Comparison of ENCODE assay signal across 17 mouse cellular contexts in the genomic region with DNA sequence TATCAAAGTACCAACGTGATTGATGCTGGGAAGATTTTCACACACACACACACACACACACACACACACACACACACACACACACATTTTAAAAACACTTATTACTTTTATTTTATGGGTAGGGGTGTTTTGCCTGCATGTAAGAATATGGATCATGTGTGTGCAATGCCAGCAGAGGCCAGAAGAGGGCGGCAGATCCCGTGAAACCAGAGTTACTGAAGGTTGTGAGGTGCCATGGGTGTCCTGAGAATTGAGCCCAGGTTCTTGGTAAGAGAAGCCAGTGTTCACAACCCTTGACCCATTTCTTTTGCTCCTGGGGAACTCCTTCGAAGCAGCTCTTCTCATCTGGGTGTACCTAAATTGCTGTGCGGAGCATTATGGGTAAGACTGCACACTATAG.
DNase-seq lines count a peak whose midpoint lies in the region; ATAC-seq and TF ChIP-seq lines count a peak whose summit lies in the region.
"Had no signal": no experiment of that assay in that cellular context is flagged by ENCODE, and none has a peak within 500 bp of the region (broad histone marks: within the 10 kb centered on the region; RNA-seq: fewer than 3 reads in every experiment).

No protein-coding gene starts in this region.

- H3K4me1 ChIP-seq in heart, adult 2 months (ENCODE audit: control insufficient read depth, insufficient read depth, low read length): peaks cover 6% of the 10 kb centered on the region
- H3K4me1 ChIP-seq in heart, embryonic 12.5 days (replicated peaks): peaks cover 8% of the 10 kb centered on the region; the same call in 1 of the 2 replicates
- H3K4me1 ChIP-seq in lung, adult 2 months (ENCODE audit: control insufficient read depth, insufficient read depth, low read length): no peaks in the 10 kb centered on the region
- peaks cover 13% of the 10 kb centered on the region for H3K4me1 ChIP-seq in E14TG2a.4 (replicated peaks; ENCODE audit: low read depth, low read length)
- no peaks in the 10 kb centered on the region for H3K4me1 ChIP-seq in embryonic fibroblast, embryonic 13.5 days (ENCODE audit: control insufficient read depth, insufficient read depth, low read length)

- no peak overlapping the region for H3K27ac ChIP-seq in heart, adult 2 months
- H3K27ac ChIP-seq in heart, embryonic 12.5 days (ENCODE audit: poor library complexity, severe bottlenecking): no peak overlapping the region
- H3K27ac ChIP-seq in embryonic fibroblast, embryonic 13.5 days (ENCODE audit: insufficient read depth, low read length): no peak overlapping the region
- H3K27ac ChIP-seq: embryonic facial prominence, embryonic 12.5 days; heart, embryonic 13.5 days; neural tube, embryonic 13.5 days had no signal

- H3K36me3 ChIP-seq in heart, adult 2 months (ENCODE audit: control insufficient read depth, insufficient read depth, low read length): no peaks in the 10 kb centered on the region
- H3K36me3 ChIP-seq in heart, embryonic 12.5 days: no peaks in the 10 kb centered on the region
- H3K36me3 ChIP-seq in E14TG2a.4 (ENCODE audit: insufficient read depth, low read length): no peaks in the 10 kb centered on the region
- H3K36me3 ChIP-seq: embryonic facial prominence, embryonic 12.5 days; heart, embryonic 13.5 days; neural tube, embryonic 13.5 days had no signal

- H3K4me3 ChIP-seq in heart, adult 2 months: no peak overlapping the region
- H3K4me3 ChIP-seq in heart, embryonic 12.5 days: no peak overlapping the region
- no peak overlapping the region for H3K4me3 ChIP-seq in lung, adult 2 months (replicated peaks; ENCODE audit: extremely low read depth, low read depth, low read length)
- no peak overlapping the region for H3K4me3 ChIP-seq in E14TG2a.4 (replicated peaks; ENCODE audit: low read length)
- H3K4me3 ChIP-seq in embryonic fibroblast, embryonic 13.5 days (ENCODE audit: insufficient read depth, low read length): no peak overlapping the region
- H3K4me3 ChIP-seq: embryonic facial prominence, embryonic 12.5 days; heart, embryonic 13.5 days; neural tube, embryonic 13.5 days had no signal

- 78% methylated on average over 5 of the region's 5 CpGs for WGBS in heart, adult 2 months
- WGBS in heart, embryonic 12.5 days: 66% methylated on average over 5 of the region's 5 CpGs
- 80% methylated on average over 5 of the region's 5 CpGs for WGBS in lung, adult 2 months

- H3K79me2 ChIP-seq in heart, adult 2 months (replicated peaks; ENCODE audit: control insufficient read depth, insufficient read depth, low read length): no peaks in the 10 kb centered on the region

- ATAC-seq in heart, embryonic 12.5 days (ENCODE audit: insufficient number of reproducible peaks, low FRiP score): no peak

- peak; percentile 47 for TF ChIP-seq CTCF in heart, adult 2 months (IDR thresholded peaks at IDR 0.05)
- peak; percentile 21; the same call in 1 of the 2 replicates for TF ChIP-seq CTCF in lung, adult 2 months (IDR thresholded peaks at IDR 0.05; ENCODE audit: insufficient read depth, low read length)
- peak; percentile 67 for TF ChIP-seq CTCF in E14TG2a.4 (conservative IDR thresholded peaks at IDR 0.05; ENCODE audit: low read length)
- 0 out of 2 replicates have a peak, but pooled peaks have one; percentile 11 for TF ChIP-seq CTCF in embryonic fibroblast, embryonic 13.5 days (IDR thresholded peaks at IDR 0.05; ENCODE audit: borderline replicate concordance, insufficient read depth, low read length)

- intact Hi-C loops in heart, adult 2 months (cut with DNase I): no loop called here

- DNase-seq in heart, adult 2 months: no peak
- DNase-seq in lung, adult 2 months: no peak
- DNase-seq in lung, adult 18-20 months: no peak
- DNase-seq in cerebellum, adult 9-11 months: no peak
- DNase-seq in spleen, adult 12 weeks (ENCODE audit: low spot score): no peak
- DNase-seq: adrenal gland, adult 8-10 months; cerebellum, postnatal 25 days; kidney, adult 9 months; layer of hippocampus, adult 9-11 months; midbrain, embryonic 14.5 days; right cerebral cortex, adult 18-20 months had no signal

- no peaks in the 10 kb centered on the region for H3K27me3 ChIP-seq in heart, adult 2 months (ENCODE audit: control insufficient read depth, insufficient read depth, low read length)
- H3K27me3 ChIP-seq in heart, embryonic 12.5 days (replicated peaks): peaks cover 6% of the 10 kb centered on the region; the same call in 1 of the 2 replicates
- peaks cover 43% of the 10 kb centered on the region for H3K27me3 ChIP-seq in E14TG2a.4 (ENCODE audit: insufficient read depth, low read length)
- H3K27me3 ChIP-seq: embryonic facial prominence, embryonic 12.5 days; neural tube, embryonic 13.5 days had no signal

- TF ChIP-seq POLR2A in heart, adult 2 months (IDR thresholded peaks at IDR 0.05; ENCODE audit: insufficient read depth, low read depth, low read length): no peak
- no peak for TF ChIP-seq POLR2A in lung, adult 2 months (IDR thresholded peaks at IDR 0.05; ENCODE audit: borderline replicate concordance, extremely low read depth, low read depth, low read length)
- no peak for TF ChIP-seq POLR2A in embryonic fibroblast, embryonic 13.5 days (IDR thresholded peaks at IDR 0.05; ENCODE audit: low read depth, low read length)

- H3K4me2 ChIP-seq in heart, embryonic 12.5 days: no peak overlapping the region
- H3K4me2 ChIP-seq: embryonic facial prominence, embryonic 12.5 days; heart, embryonic 13.5 days; neural tube, embryonic 13.5 days had no signal

- H3K9me3 ChIP-seq in heart, embryonic 12.5 days (replicated peaks): peaks cover 19% of the 10 kb centered on the region
- peaks cover 18% of the 10 kb centered on the region for H3K9me3 ChIP-seq in E14TG2a.4 (ENCODE audit: low read length)
- H3K9me3 ChIP-seq: embryonic facial prominence, embryonic 12.5 days; neural tube, embryonic 13.5 days had no signal

- TF ChIP-seq EP300 in heart, adult 2 months (IDR thresholded peaks at IDR 0.05; ENCODE audit: insufficient read depth, low read depth, low read length): no peak

- H3K9ac ChIP-seq in heart, adult 2 months (ENCODE audit: low read depth, low read length): no peak overlapping the region
- no peak overlapping the region for H3K9ac ChIP-seq in heart, embryonic 12.5 days
- H3K9ac ChIP-seq: embryonic facial prominence, embryonic 12.5 days; heart, embryonic 13.5 days; neural tube, embryonic 13.5 days had no signal

Comparison
In these comparisons a context has a peak if more than half of its experiments do, and no peak if none do; other contexts are left out.
1. CTCF ChIP-seq: peak in every context shown above with its lines; median percentile 67 in E14TG2a.4; 47 in heart, adult 2 months; 21 in lung, adult 2 months; 11 in embryonic fibroblast, embryonic 13.5 days.